Mouse (Mus musculus): ENCODE data around the gene Arl4c. TPM values are rescaled to one million over a fixed set of nuclear protein-coding genes. Genes with fewer than 3 reads are reported as not detected.
"Not testable (repeated sequence)": the region's sequence is repeated elsewhere in the genome, so short reads cannot be mapped to it uniquely, and the experiment has no call there.

Gene Arl4c
- polyA plus RNA-seq, 1 experiment, result 0.03 TPM

DNA sequence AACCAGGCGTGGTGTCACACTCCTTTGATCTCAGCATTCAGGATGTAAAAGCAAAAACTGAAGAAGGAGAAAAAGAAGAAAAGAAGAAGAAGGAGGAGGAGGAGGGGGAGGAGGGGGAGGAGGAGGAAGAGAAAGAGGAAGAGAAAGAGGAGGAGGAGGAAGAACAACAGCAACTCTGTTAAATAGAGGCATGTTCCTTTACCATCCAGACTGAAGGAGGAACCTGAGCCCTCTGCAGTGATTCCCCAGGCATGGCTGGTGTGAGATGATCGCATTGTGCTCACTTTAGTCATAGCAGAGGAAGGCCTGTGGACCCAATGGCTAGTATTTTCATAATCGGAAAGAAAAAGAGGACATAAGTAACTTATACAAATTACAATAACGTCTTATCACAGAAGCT, 59.3 kb downstream of the Arl4c start:
- TF ChIP-seq TAL1 (IDR thresholded peaks at IDR 0.05; ENCODE audit: low read length), result no peak
- TF ChIP-seq GATA1 (IDR thresholded peaks at IDR 0.05; ENCODE audit: low read length), result no peak
- H3K27me3 ChIP-seq (ENCODE audit: control insufficient read depth), result no peaks in the 10 kb centered on the region
- no peak overlapping the region for H3K4me3 ChIP-seq (replicated peaks)
- H3K36me3 ChIP-seq (ENCODE audit: control insufficient read depth), result no peaks in the 10 kb centered on the region
- no peaks in the 10 kb centered on the region for H3K9me3 ChIP-seq (ENCODE audit: control insufficient read depth, low read length)
- H3K4me1 ChIP-seq (ENCODE audit: control insufficient read depth), result peaks cover 12% of the 10 kb centered on the region

DNA sequence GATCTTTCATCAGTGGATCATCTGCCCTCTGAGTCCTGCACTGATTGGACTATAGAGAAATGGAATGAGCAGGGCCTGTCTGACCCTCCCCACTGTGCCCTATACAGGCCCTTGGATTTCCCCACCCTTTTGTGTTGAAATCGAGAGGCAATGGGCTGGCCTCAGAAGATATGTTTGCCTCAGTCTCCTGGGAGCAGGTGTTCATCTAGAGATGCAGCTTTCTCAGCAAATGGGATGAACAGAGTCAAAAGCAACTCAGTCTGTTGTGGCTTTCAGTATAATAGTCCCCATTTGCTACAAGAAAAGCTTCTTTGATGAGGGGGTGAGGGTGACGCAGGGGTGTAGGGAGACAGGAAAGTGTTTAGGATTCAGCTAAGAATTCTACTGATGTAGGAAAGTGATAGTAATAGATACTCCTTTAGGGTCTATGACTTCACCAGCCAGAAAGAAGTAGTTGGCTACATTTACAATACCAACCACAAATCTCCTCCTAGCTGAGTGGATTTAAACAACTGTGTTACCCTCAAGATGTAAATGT, 60.3 kb downstream of the Arl4c start:
- TF ChIP-seq GATA1 (IDR thresholded peaks at IDR 0.05; ENCODE audit: low read length) (no peak), TAL1 (IDR thresholded peaks at IDR 0.05; ENCODE audit: low read length) (no peak)
- H3K27me3 ChIP-seq (ENCODE audit: control insufficient read depth), result no peaks in the 10 kb centered on the region
- H3K4me1 ChIP-seq (ENCODE audit: control insufficient read depth), result peaks cover 12% of the 10 kb centered on the region
- no peak overlapping the region for H3K4me3 ChIP-seq (replicated peaks)
- H3K9me3 ChIP-seq (ENCODE audit: control insufficient read depth, low read length), result no peaks in the 10 kb centered on the region
- H3K36me3 ChIP-seq (ENCODE audit: control insufficient read depth), result no peaks in the 10 kb centered on the region

DNA sequence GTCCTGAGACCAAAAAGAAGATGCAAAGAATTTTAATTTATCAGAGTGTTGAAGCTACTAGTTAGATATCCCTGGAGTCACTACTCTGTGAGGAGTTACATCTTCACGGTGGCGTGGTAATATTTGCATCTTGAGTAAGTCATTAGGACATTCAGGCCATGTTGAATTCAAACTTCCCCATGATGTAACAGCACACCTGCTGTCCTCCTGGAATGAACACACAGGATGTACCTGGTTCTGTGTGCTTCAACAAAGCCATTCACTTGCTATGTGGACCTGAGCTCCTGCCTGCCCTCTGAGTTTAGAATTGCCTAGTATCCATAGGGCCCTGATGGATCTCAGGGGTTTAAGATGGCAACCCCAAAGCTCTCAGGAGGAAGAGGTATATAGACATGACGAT, 60.8 kb downstream of the Arl4c start:
- Histone ChIP-seq H3K9me3 (ENCODE audit: control insufficient read depth, low read length) (no peaks in the 10 kb centered on the region), H3K27me3 (ENCODE audit: control insufficient read depth) (no peaks in the 10 kb centered on the region; the same call in 1 of the 2 replicates), H3K4me3 (replicated peaks) (no peak overlapping the region), H3K4me1 (ENCODE audit: control insufficient read depth) (peaks cover 6% of the 10 kb centered on the region), H3K36me3 (ENCODE audit: control insufficient read depth) (no peaks in the 10 kb centered on the region)
- no peak for TF ChIP-seq TAL1 (IDR thresholded peaks at IDR 0.05; ENCODE audit: low read length)
- TF ChIP-seq GATA1 (IDR thresholded peaks at IDR 0.05; ENCODE audit: low read length), result no peak

DNA sequence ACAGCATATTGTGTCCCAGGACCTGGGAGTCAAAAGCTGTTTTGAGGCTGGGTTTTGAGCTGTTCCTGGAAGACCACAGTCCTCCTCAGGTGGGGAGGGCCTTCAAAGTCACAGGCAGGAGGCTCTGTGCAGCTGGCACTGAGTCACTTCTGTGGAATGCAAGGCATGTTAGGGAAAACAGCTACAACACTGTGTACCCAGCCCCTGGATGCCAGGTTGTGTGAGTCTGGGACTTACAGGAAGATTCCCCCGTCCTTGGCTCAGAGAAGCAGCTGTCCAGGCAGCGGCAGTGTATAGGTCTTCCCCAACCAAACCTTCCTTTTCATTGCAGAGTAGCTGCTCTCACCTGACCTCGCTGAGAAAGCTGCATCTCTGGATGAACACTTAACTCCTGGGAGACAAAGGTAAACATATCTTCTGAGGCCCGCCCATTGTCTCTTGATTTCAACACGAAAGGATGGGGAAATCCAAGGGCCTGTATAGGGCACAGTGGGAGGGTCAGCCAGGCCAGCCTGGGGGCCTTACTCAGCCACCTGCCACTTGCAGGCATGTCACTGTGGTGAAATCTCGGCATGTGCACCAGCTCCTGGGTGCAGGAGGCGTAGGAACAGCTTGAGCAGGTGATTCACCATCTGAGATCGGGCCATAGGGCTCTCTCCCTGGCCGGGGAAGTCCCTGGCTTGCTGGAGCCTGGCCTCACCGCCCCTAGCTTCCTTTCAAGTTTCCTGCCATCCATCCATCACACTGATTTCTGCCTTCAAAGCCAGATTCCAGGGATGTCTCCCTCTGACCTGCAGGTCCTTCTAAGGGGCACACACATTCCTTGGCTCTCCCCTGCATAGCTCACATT, 62.4 kb downstream of the Arl4c start:
- H3K36me3 ChIP-seq (ENCODE audit: control insufficient read depth), result no peaks in the 10 kb centered on the region
- peaks cover 3% of the 10 kb centered on the region for H3K27me3 ChIP-seq (ENCODE audit: control insufficient read depth)
- TF ChIP-seq GATA1 (IDR thresholded peaks at IDR 0.05; ENCODE audit: low read length) (no peak), TAL1 (IDR thresholded peaks at IDR 0.05; ENCODE audit: low read length) (no peak)
- H3K9me3 ChIP-seq (ENCODE audit: control insufficient read depth, low read length), result no peaks in the 10 kb centered on the region
- no peaks in the 10 kb centered on the region for H3K4me1 ChIP-seq (ENCODE audit: control insufficient read depth)
- no peak overlapping the region for H3K4me3 ChIP-seq (replicated peaks)

DNA sequence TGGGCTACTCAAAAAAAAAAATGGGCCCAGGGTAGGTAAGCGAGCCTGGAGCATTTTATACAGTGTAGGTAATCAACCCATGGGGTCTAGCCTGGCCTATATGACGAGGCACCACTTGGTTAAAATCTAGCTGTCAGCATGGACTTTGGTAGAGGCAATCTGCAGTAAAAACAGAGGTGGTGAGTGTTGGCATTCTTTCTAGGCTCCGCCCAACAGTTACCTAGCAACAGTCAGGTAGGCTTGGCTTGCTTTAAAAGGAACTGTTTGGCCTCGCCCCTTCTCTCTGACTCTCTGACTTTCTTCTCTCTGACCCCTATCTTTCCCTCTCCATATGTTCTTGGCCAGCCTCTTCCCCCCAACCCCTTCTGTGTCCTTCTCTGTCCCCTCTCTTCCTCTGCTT, 63.4 kb downstream of the Arl4c start:
- no peaks in the 10 kb centered on the region for H3K9me3 ChIP-seq (ENCODE audit: control insufficient read depth, low read length)
- peaks cover 3% of the 10 kb centered on the region for H3K27me3 ChIP-seq (ENCODE audit: control insufficient read depth)
- H3K36me3 ChIP-seq (ENCODE audit: control insufficient read depth), result no peaks in the 10 kb centered on the region
- H3K4me1 ChIP-seq (ENCODE audit: control insufficient read depth), result no peaks in the 10 kb centered on the region
- TF ChIP-seq TAL1 (IDR thresholded peaks at IDR 0.05; ENCODE audit: low read length) (no peak), GATA1 (IDR thresholded peaks at IDR 0.05; ENCODE audit: low read length) (no peak)
- H3K4me3 ChIP-seq (replicated peaks), result no peak overlapping the region

DNA sequence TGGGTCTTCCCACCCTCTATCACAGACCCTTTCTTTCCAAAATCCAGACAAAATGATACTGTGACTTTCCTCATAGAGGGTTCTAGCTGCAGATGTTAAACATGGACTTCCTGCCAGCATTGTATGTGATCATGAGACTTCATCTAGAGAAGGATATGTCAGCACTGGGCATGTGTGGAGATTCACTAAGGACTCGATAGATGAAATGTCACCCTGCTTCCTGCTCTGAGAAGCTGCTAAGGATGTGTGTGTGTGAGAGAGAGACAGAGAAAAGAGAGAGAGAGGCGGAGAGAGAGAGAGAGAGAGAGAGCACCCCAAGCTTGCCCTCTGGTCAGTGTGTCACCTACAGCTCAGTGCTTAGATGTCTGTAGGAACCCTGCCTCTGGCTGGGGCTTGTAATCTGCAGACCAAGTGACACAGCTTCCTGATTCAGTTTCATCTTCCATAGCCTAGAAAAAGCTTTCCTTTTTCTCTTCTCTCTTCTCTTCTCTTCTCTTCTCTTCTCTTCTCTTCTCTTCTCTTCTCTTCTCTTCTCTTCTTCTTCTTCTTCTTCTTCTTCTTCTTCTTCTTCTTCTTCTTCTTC, 65.4 kb downstream of the Arl4c start:
- H3K27me3 ChIP-seq (ENCODE audit: control insufficient read depth); H3K9me3 ChIP-seq (ENCODE audit: control insufficient read depth, low read length); H3K36me3 ChIP-seq (ENCODE audit: control insufficient read depth); H3K4me3 ChIP-seq (replicated peaks); H3K4me1 ChIP-seq (ENCODE audit: control insufficient read depth): not testable (repeated sequence)

DNA sequence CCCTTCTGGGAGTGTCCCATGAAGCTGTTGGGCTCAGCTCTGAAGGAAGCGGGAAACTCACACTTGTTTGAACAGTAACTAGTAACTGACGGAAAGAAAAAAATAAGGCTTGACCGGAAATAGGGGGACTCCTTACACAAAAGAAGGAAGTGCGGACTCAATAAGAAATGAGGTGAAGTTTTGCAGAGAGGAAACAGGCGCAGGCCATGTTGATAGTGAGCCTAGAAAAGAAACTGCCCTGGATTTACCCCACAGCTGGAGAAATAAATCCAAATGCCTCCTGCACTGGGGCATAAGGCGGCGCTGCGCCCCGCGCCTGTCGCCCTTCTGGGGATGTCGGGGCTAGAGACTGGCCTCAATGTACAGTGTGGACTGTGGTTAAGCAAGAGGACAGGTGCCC, 66.4 kb downstream of the Arl4c start:
- Histone ChIP-seq H3K4me1 (ENCODE audit: control insufficient read depth) (no peaks in the 10 kb centered on the region), H3K36me3 (ENCODE audit: control insufficient read depth) (no peaks in the 10 kb centered on the region), H3K4me3 (replicated peaks) (no peak overlapping the region), H3K27me3 (ENCODE audit: control insufficient read depth) (peaks cover 3% of the 10 kb centered on the region), H3K9me3 (ENCODE audit: control insufficient read depth, low read length) (no peaks in the 10 kb centered on the region)
- no peak for TF ChIP-seq GATA1 (IDR thresholded peaks at IDR 0.05; ENCODE audit: low read length)
- TF ChIP-seq TAL1 (IDR thresholded peaks at IDR 0.05; ENCODE audit: low read length), result no peak

DNA sequence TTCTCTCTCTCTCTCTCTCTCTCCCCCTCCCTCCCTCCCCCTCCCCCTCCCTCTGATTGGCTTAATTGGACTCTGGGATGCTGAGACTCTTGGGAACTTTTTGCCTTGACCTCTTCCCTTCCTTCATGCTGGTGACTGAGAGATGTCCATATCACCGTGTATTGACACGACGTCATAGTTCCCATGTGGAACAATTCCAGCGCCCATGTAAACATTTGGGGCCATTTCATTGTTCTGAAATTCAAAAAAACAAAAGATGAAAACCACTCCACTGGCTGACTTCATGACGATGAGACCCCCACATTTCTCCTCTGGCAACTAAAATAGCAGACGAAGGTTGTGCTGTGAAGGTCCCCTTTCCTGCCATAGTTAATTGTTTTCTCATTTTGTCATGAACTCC, 69.2 kb downstream of the Arl4c start:
- H3K4me3 ChIP-seq (replicated peaks), result no peak overlapping the region
- H3K4me1 ChIP-seq (ENCODE audit: control insufficient read depth), result no peaks in the 10 kb centered on the region
- H3K27me3 ChIP-seq (ENCODE audit: control insufficient read depth), result peaks cover 3% of the 10 kb centered on the region
- TF ChIP-seq GATA1 (IDR thresholded peaks at IDR 0.05; ENCODE audit: low read length) (no peak), TAL1 (IDR thresholded peaks at IDR 0.05; ENCODE audit: low read length) (no peak)
- no peaks in the 10 kb centered on the region for H3K36me3 ChIP-seq (ENCODE audit: control insufficient read depth)
- H3K9me3 ChIP-seq (ENCODE audit: control insufficient read depth, low read length), result no peaks in the 10 kb centered on the region

DNA sequence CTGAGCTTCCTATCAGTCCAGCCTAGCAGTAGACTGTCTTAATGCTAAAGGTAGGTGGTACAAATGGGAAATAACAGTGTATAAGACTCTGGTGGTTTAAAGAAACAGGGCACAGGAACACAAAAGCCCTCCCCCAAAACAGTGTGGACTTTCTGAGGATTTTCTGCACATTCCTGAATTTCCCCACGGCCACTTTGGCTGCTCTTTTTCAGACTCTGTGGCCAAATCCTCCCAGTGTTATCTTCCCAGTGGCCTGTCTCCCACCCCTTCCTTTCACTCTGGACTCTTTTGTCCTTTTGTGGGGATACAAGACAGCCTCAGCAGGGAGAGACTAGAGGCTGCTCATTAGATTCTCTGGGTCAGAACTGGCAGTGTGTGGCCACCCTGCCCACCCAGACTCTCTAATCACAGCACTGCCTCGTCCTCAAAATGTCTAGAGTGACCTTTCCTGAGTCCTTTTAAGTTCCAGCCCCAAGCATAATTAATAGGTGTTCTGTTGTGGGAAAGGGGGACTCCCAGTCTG, 72.0 kb downstream of the Arl4c start:
- Histone ChIP-seq H3K4me3 (replicated peaks) (no peak overlapping the region), H3K36me3 (ENCODE audit: control insufficient read depth) (no peaks in the 10 kb centered on the region), H3K4me1 (ENCODE audit: control insufficient read depth) (no peaks in the 10 kb centered on the region), H3K9me3 (ENCODE audit: control insufficient read depth, low read length) (no peaks in the 10 kb centered on the region), H3K27me3 (ENCODE audit: control insufficient read depth) (no peaks in the 10 kb centered on the region)
- TF ChIP-seq GATA1 (IDR thresholded peaks at IDR 0.05; ENCODE audit: low read length) (no peak), TAL1 (IDR thresholded peaks at IDR 0.05; ENCODE audit: low read length) (no peak)
